Mouse (Mus musculus): ENCODE measurements at regions not wholly inside any gene's neighbourhood (a gene's known extent, or its start where the extent isn't known, plus 50 kb on each side); places are given as distances from the start of the nearest gene placed in this dataset.

DNA sequence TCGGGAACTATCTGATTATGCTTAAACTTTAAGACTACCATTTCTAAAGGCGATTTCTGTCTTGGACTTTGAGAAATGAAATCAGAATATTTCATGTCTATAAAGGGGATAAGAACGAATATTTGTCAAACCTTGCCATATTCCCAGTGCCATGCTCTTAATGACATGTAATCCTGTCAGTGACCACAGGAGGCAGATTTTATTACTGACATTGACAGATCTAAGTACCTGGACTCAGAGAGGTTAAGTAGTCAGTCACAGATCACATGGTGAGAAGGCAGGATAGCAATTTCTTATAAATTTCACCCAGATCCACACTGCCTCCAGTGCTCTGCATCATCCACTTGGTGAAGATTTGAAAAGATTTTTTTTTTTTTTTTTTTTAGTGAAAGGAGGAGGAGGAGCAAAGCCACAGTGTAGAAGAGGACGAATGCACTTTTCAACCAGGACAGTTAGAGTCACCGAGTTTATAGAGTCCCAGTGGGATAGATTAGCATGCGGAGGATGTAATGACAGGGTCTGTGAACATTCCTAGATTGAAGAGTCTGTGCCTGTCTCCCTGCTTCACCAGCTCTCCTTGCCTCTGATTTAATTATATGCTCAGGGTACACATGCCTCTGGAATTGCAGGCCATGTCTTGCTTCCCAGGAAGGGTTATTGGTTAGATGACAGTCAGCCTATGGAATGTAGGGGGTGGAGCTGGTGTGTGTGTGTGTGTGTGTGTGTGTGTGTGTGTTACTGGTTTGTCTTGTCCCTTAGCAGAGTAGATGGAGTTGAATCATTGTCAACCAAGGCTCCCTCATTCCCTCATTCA, 1379.7 kb downstream of the Gsdmc2 start:
- H3K79me2 ChIP-seq (ENCODE audit: control insufficient read depth, insufficient read depth), result no peaks in the 10 kb centered on the region
- H3K4me2 ChIP-seq (ENCODE audit: low read depth), result no peak overlapping the region
- H3K27me3 ChIP-seq (ENCODE audit: control insufficient read depth, insufficient read depth, insufficient read length), result no peaks in the 10 kb centered on the region
- H3K4me3 ChIP-seq, result no peak overlapping the region
- no peak for TF ChIP-seq E2F4 (IDR thresholded peaks at IDR 0.05; ENCODE audit: insufficient read depth)
- peak in 1 of 3 experiments; percentile 2 for TF ChIP-seq MYOD1 (IDR thresholded peaks at IDR 0.05; ENCODE audit: control insufficient read depth in 1 of 3, insufficient read length in 2 of 3, low read depth in 2 of 3)
- H3K36me3 ChIP-seq (ENCODE audit: control insufficient read depth, insufficient read depth), result no peaks in the 10 kb centered on the region
- H3ac ChIP-seq (ENCODE audit: control insufficient read depth, insufficient read length), result no peak overlapping the region

DNA sequence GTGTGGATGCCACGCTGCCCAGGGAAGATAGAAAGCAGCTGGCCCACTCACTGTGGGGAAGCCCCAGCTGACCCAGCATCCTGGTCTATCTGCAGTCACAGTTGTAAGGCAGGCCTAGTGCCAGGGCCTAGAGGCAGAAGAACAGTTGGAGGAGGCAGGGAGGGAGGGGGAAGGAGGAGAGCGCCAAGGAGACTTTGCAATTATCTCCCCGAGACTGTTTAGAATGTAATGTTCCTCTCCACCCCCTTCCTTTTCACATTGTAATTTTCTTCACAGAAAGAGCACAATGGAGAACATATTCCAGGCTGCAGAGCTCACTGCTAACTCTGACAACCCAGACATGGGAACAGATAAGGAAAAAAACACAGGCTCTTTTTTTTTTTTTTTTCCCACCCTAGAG, 1382.3 kb downstream of the Gsdmc2 start:
- Histone ChIP-seq H3K79me2 (ENCODE audit: control insufficient read depth, insufficient read depth) (no peaks in the 10 kb centered on the region), H3ac (ENCODE audit: control insufficient read depth, insufficient read length) (no peak overlapping the region), H3K27me3 (ENCODE audit: control insufficient read depth, insufficient read depth, insufficient read length) (no peaks in the 10 kb centered on the region), H3K4me3 (no peak overlapping the region), H3K4me2 (ENCODE audit: low read depth) (no peak overlapping the region), H3K36me3 (ENCODE audit: control insufficient read depth, insufficient read depth) (no peaks in the 10 kb centered on the region)
- TF ChIP-seq SRF (IDR thresholded peaks at IDR 0.05; ENCODE audit: control insufficient read depth, insufficient read length, low read depth) (no peak), MYOD1 (IDR thresholded peaks at IDR 0.05; ENCODE audit: control insufficient read depth in 1 of 3, insufficient read length in 2 of 3, low read depth in 2 of 3) (peak in 2 of 3 experiments; percentile 52 to 71), TCF12 (IDR thresholded peaks at IDR 0.05; ENCODE audit: insufficient read depth, poor library complexity, severe bottlenecking) (peak; percentile 4), MYOG (IDR thresholded peaks at IDR 0.05; ENCODE audit: control insufficient read depth in 1 of 3, insufficient read depth in 1 of 3, insufficient read length in 2 of 3, low read depth in 2 of 3) (peak; percentile 45 to 83 (median 53)), POLR2A (IDR thresholded peaks at IDR 0.05; ENCODE audit: insufficient read length, low read depth) (no peak), MAX (IDR thresholded peaks at IDR 0.05; ENCODE audit: low read depth) (no peak)

DNA sequence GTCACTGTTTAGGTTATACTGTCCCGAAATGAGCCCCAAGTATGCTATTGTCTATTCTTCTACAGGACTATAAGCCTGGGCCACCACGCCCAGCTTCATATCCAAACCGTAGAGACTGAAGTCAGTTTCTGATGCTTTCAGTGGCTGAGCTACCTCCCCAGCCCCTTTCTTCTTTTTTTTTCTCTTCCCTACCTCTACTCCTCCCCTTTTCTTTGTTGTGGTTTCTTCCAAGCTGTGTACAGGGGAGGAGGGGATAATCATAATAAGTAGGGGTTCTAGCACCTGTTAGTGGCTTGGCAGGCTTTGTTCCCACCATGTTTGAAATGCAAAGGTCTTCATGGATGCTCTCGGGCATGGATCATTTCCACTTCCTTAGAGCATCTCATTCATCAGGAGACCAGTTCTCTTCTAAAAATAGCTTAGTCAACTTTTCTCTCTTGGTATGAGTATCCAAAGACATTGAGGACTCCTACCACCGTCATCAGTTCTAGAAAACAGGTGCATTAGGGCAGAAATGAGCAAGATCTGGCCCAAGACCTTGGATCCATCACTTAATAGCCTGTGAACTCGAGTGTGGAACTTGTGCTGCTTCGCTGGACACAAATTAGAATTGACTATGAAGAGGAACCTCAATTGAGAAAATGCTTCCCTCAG, 1383.5 kb downstream of the Gsdmc2 start:
- no peak for TF ChIP-seq MAX (IDR thresholded peaks at IDR 0.05; ENCODE audit: low read depth)
- TF ChIP-seq MYOD1 (IDR thresholded peaks at IDR 0.05; ENCODE audit: control insufficient read depth in 1 of 3, insufficient read length in 2 of 3, low read depth in 2 of 3), result peak in 1 of 3 experiments; percentile 48
- Histone ChIP-seq H3K4me3 (no peak overlapping the region), H3K36me3 (ENCODE audit: control insufficient read depth, insufficient read depth) (no peaks in the 10 kb centered on the region)

DNA sequence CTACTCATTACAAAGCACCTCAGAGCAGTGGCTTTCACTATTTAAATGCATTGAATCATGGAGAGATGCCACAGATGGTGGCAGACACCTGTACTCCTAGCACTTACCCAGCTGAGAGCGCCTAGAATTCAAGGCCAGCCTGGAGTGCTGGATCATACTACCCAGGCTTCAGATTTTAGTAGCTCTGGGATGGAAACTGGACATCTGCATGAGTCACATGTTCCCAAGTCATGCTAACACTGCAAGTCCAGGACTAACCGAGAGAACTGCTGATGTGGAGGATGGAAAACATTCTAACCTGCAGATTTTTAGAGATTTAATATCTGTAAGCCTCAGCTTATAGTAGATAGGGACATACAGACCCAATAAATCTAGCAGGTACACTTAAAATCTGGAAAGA, 1384.3 kb downstream of the Gsdmc2 start:
- no peaks in the 10 kb centered on the region for H3K36me3 ChIP-seq (ENCODE audit: control insufficient read depth, insufficient read depth)
- TF ChIP-seq POLR2AphosphoS2 (IDR thresholded peaks at IDR 0.05; ENCODE audit: insufficient read length, low read depth) (no peak), USF1 (IDR thresholded peaks at IDR 0.05; ENCODE audit: low read depth) (no peak), E2F4 (IDR thresholded peaks at IDR 0.05; ENCODE audit: insufficient read depth) (no peak), MAX (IDR thresholded peaks at IDR 0.05; ENCODE audit: low read depth) (no peak), POLR2A (IDR thresholded peaks at IDR 0.05; ENCODE audit: insufficient read length, low read depth) (no peak), SRF (IDR thresholded peaks at IDR 0.05; ENCODE audit: control insufficient read depth, insufficient read length, low read depth) (no peak), CEBPB (IDR thresholded peaks at IDR 0.05; ENCODE audit: insufficient read depth, poor library complexity, severe bottlenecking) (no peak), TCF3 (IDR thresholded peaks at IDR 0.05; ENCODE audit: insufficient read length, low read depth) (no peak), REST (IDR thresholded peaks at IDR 0.05; ENCODE audit: insufficient read depth, insufficient read length) (no peak), MYOD1 (IDR thresholded peaks at IDR 0.05; ENCODE audit: control insufficient read depth in 1 of 3, insufficient read length in 2 of 3, low read depth in 2 of 3) (no peak), MYOG (IDR thresholded peaks at IDR 0.05; ENCODE audit: control insufficient read depth in 1 of 3, insufficient read depth in 1 of 3, insufficient read length in 2 of 3, low read depth in 2 of 3) (no peak), TCF12 (IDR thresholded peaks at IDR 0.05; ENCODE audit: insufficient read depth, poor library complexity, severe bottlenecking) (no peak)
- no peak overlapping the region for H3K4me3 ChIP-seq
- H3K27me3 ChIP-seq (ENCODE audit: control insufficient read depth, insufficient read depth, insufficient read length), result no peaks in the 10 kb centered on the region
- no peak overlapping the region for H3ac ChIP-seq (ENCODE audit: control insufficient read depth, insufficient read length)
- no peaks in the 10 kb centered on the region for H3K79me2 ChIP-seq (ENCODE audit: control insufficient read depth, insufficient read depth)
- no peak overlapping the region for H3K4me2 ChIP-seq (ENCODE audit: low read depth)

More for the DNA sequence above, 1383.5 kb downstream of the Gsdmc2 start:
- Histone ChIP-seq H3ac (ENCODE audit: control insufficient read depth, insufficient read length) (no peak overlapping the region), H3K79me2 (ENCODE audit: control insufficient read depth, insufficient read depth) (no peaks in the 10 kb centered on the region), H3K4me2 (ENCODE audit: low read depth) (no peak overlapping the region), H3K27me3 (ENCODE audit: control insufficient read depth, insufficient read depth, insufficient read length) (no peaks in the 10 kb centered on the region)

DNA sequence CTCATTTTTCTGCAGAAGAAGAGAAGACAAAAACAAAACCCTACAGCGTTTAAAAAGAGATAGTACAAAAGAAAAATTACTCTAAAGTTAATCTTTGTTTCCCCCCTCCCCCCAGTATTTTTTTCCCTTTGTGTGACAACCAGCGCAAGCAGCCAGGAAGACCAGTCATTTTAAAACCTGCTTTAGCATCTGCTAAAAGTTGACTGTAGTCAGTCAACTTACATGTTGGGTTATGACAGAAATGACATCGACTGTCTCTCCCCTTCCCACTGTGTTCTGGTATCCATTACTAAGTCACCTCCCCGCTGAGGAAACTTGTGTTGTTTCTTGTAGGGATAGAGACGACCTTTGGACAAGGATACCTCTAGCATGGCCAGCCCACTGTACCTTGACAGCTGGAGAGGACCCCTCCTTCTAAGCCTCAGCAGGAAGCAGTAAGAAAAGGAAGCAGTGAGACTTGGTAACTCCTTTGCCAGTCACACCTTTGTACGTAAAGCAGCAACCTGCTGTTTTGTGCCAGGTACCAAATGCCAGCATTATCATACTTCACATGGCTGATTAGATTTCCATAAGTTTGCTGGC, 1384.9 kb downstream of the Gsdmc2 start:
- H3K79me2 ChIP-seq (ENCODE audit: control insufficient read depth, insufficient read depth), result no peaks in the 10 kb centered on the region
- no peaks in the 10 kb centered on the region for H3K36me3 ChIP-seq (ENCODE audit: control insufficient read depth, insufficient read depth)
- H3K4me2 ChIP-seq (ENCODE audit: low read depth), result no peak overlapping the region
- TF ChIP-seq REST (IDR thresholded peaks at IDR 0.05; ENCODE audit: insufficient read depth, insufficient read length) (no peak), MYOD1 (IDR thresholded peaks at IDR 0.05; ENCODE audit: control insufficient read depth in 1 of 3, insufficient read length in 2 of 3, low read depth in 2 of 3) (no peak), E2F4 (IDR thresholded peaks at IDR 0.05; ENCODE audit: insufficient read depth) (no peak), CEBPB (IDR thresholded peaks at IDR 0.05; ENCODE audit: insufficient read depth, poor library complexity, severe bottlenecking) (no peak), TCF3 (IDR thresholded peaks at IDR 0.05; ENCODE audit: insufficient read length, low read depth) (no peak)
- H3K27me3 ChIP-seq (ENCODE audit: control insufficient read depth, insufficient read depth, insufficient read length), result no peaks in the 10 kb centered on the region
- no peak overlapping the region for H3ac ChIP-seq (ENCODE audit: control insufficient read depth, insufficient read length)
- no peak overlapping the region for H3K4me3 ChIP-seq
